Mouse (Mus musculus): Measurements from ENCODE around the gene Cpeb3.

- TF ChIP-seq POLR2AphosphoS2 (IDR thresholded peaks at IDR 0.05; ENCODE audit: insufficient read length, low read depth) (no peak), CEBPB (IDR thresholded peaks at IDR 0.05; ENCODE audit: insufficient read depth, poor library complexity, severe bottlenecking) (no peak), POLR2A (IDR thresholded peaks at IDR 0.05; ENCODE audit: insufficient read length, low read depth) (no peak), E2F4 (IDR thresholded peaks at IDR 0.05; ENCODE audit: insufficient read depth) (no peak), MYOG (IDR thresholded peaks at IDR 0.05; ENCODE audit: control insufficient read depth in 1 of 3, insufficient read depth in 1 of 3, insufficient read length in 2 of 3, low read depth in 2 of 3) (no peak), TCF3 (IDR thresholded peaks at IDR 0.05; ENCODE audit: insufficient read length, low read depth) (no peak), TCF12 (IDR thresholded peaks at IDR 0.05; ENCODE audit: insufficient read depth, poor library complexity, severe bottlenecking) (no peak)
Observed at GRCm38 (mm10) chr19:37176879-37177462, 31.4 kb downstream of the Cpeb3 start.
